Mouse (Mus musculus) adrenal gland, postnatal 10 days (tissue): Measurements from ENCODE around the gene Ap2a2. TPM values are rescaled to one million over a fixed set of nuclear protein-coding genes. Genes with fewer than 3 reads are reported as not detected.
"Not testable (repeated sequence)": the region's sequence is repeated elsewhere in the genome, so short reads cannot be mapped to it uniquely, and the experiment has no call there.

Experiments
- DNase-seq: peaks from one replicate; pipeline ENCODE4 v3.0.0; 2021; ENCODE audit warnings: mixed read lengths
- total RNA-seq, 2 experiments: library from RNA; stranded (reverse); gene quantifications; 2 replicates each; pipeline ENCODE4 v1.2.3; 2021

The Ap2a2 gene
- total RNA-seq, 2 experiments from 2014 or later, result 68.5 to 70.2 TPM

- DNase-seq, result no peak
These were observed 2.1 kb upstream of the Ap2a2 start for GRCm38 (mm10) chr7:141559726-141560325.

DNA sequence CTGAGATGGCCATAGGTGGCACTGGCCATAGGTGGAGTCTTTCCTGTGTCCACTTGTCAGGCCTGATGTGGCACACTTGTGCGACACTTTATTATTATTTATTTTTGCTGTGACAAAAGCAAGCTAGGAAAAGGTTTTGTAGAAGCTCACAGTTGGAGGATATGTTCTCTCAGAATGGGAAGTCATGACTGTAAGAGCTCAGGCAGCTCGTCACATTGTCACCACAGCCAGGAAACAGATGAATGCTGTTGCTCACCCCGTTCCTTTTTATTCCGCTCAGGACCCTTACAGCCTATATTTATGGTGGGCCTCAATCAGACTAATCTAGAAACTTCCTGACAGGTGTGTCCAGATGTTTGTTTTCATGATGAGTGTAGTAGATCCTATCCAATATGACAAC is 1.5 kb upstream of the Ap2a2 start:
- no peak for DNase-seq

GRCm38 (mm10) chr7:141562421-141562851 is 463 bp downstream of the Ap2a2 start:
- no peak for DNase-seq

- DNase-seq, result peak; percentile 70
These were observed 967 bp downstream of the Ap2a2 start for GRCm38 (mm10) chr7:141562852-141563427.

DNA sequence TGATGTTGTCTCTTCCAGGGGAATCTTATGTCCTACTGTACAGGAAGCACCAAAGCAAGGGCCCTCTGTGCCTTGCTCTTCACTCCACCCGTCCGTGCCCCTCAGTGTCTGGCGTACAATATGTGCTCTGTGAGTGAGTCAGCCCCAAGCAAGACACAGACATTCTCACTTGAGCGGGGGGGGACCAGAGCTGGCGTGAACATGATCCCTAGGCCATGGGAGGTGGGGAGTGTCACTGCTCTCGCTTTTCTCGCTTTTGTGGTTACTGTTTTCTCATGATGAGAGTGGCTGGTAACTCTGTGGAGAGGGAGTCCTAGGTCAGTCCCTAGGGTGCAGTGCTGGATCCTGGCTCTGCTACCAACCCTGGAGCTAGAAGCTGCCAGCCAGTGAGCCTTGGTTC is 2.6 kb downstream of the Ap2a2 start:
- peak; percentile 41 for DNase-seq

DNA sequence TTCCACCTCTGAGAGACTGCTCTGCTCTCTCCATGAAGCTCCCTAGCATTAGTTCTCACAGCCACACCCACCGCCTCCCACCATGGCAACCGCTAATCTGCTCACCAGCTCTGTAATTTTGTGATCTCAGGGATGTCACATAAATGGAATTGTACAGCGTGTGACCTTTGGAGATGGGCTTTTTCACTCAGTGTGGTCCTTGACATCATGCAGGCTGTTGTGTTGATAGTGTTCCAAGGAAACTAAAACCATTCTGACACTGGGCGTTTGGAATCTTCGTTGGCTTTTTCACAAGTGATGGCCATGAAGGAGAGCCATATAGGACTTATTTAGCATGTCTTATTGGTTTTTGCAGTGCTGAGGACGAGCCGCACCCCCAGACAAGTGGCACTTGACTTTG is 4.6 kb downstream of the Ap2a2 start:
- peak; percentile 22 for DNase-seq

- DNase-seq, result no peak
These were observed 7.4 kb downstream of the Ap2a2 start for GRCm38 (mm10) chr7:141569283-141569803.

GRCm38 (mm10) chr7:141569916-141570315 is 7.9 kb downstream of the Ap2a2 start:
- DNase-seq, result no peak

DNA sequence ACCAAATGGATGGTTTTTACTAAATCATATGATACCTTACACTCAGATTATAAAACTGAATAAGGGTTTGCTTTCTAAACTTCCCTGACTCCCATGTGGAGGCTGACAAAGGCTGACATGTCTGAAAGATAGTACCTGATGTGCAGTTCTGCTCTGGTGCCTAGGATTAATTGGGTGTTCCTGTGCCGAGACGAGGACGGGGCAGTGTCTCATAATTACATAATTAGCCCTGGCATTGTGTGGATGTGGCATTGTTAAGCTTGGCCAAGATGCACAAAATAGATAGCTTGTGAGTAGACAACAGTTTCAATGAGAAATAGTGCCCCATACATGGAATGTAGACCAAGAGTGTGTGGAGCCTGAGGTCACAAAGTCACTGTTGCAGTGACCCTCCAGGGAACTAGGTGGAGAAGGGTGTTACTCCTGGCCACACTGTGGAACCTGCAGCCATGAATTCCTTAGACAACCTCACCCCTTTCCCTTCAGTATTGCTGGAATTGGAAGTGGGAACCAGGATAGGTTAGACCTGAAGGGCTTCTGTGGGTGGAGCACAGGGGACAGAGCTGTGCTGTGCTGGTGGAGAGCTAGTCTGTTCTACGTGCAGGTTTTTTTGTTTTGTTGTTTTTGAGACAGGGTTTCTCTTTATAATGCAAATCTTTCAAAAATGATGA is 8.8 kb downstream of the Ap2a2 start:
- DNase-seq, result no peak

DNA sequence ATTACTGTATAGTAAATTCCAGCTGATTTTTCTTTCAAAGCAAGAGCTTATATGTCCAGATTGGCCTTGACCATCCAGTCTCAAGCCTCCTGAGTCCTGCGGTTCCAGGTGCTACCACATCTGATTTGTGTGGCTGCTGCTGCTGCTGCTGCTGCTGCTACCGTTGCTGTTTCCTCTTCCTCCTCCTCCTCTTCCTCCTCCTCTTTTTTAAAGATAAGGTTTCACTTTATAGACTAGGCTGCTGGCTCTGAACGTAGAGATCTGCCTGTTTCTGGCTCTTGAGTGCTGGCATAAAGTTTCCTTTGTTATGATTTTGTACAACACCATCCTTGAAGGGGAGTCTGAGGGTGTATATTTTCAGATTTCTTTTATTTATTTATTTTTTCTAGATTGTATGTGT is 12.1 kb downstream of the Ap2a2 start:
- DNase-seq, result no peak

- DNase-seq, result no peak
These were observed 13.5 kb downstream of the Ap2a2 start for GRCm38 (mm10) chr7:141575481-141575880.

DNA sequence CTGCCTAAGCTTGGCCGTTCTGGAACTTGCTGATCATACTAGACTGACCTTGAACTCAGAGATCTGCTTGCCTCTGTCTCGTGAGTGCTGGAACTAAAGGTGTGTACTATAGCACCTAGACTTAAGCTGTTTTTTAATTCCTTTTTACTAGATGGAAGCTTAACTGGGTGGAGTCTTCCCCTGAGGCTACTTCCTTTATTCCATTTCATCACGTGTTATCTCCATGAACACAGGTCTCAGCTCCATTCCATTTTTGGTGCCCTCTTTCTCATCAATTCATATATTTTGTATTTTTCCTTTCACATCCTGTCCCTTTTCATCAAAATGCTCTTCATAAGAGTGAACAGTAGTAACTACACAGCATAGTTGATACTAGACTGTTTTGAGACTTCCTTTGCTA is 15.8 kb downstream of the Ap2a2 start:
- DNase-seq, result no peak

- no peak for DNase-seq
These were observed 16.5 kb downstream of the Ap2a2 start for GRCm38 (mm10) chr7:141578511-141578910.

- DNase-seq, result no peak
These were observed 17.0 kb downstream of the Ap2a2 start for GRCm38 (mm10) chr7:141578943-141579342.

DNA sequence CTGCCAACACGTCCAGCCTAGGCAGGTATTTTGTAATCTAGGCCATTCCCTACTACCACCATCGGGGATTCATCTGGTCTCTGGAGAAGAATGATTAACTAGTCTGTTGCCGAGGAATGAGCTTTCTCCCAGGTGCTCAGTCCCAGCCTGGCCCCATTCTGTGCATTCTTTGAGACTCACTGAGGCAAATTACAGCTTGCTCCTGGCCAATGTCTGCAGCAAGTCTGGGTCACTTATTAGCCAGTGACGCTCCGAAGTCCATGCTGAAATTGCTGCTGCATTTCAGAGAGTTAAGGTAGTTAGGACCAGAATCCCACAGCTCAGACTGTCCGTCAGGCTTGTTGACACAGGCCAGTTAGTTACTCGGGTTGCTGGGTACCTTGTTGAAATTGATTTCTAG is 19.4 kb downstream of the Ap2a2 start:
- no peak for DNase-seq

GRCm38 (mm10) chr7:141584048-141584841 is 22.3 kb downstream of the Ap2a2 start:
- DNase-seq, result no peak

DNA sequence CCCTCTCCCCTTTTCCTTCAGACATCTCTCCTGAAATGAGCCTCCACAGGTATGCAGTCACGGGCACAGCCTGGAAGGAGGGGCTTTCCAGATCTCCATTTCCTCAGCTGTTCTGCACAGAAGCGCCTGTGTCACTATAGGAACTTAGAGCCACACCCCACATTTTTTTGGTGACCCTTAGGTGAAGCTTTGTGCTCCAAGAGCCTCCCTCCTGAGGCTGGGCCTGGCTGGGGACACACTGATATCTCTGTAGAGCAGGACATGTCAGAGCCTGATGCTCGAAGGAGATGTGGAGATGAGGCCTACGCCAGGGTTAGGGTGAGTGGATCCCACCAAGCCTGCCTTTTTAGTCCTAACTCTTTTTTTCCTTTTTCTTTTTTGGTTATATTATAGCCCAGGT is 23.3 kb downstream of the Ap2a2 start:
- DNase-seq, result no peak

GRCm38 (mm10) chr7:141585881-141586280 is 23.9 kb downstream of the Ap2a2 start:
- DNase-seq, result no peak

DNA sequence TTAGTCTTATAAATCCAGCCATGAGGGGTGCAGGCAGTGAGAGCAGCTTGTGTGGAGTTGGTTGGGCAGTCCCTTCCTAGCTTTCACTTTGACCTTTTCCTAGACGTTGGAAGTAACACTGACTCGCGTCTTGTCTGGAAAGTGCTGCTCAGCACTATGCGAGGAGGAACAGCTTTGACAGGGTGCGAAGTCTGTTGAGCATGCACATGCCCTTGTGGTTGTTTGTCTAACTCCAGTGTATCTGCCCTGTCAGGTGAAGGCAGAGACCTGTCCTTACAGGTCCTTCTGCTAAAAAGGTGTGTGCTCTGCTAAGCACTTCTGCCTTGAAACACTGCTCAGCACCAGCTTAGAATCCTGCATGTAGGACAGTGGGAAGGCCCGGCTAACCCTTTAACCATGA is 26.9 kb downstream of the Ap2a2 start:
- DNase-seq, result no peak

DNA sequence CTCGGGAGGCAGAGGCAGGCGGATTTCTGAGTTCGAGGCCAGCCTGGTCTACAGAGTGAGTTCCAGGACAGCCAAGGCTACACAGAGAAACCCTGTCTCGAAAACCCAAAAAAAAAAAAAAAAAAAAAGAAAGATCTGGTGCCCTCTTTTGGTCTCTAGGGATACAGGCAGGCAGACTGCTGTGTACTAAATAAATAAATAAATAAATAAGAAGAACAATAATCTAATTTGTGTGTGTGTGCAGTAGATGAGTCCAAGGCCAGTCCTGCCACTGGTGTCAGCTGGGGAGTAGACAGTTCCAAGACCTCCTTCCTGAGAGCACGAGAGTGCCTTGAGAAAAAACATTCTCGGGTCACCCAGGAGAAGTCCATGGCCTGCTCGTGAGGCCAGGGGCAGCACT is 28.3 kb downstream of the Ap2a2 start:
- not testable (repeated sequence) for DNase-seq

DNA sequence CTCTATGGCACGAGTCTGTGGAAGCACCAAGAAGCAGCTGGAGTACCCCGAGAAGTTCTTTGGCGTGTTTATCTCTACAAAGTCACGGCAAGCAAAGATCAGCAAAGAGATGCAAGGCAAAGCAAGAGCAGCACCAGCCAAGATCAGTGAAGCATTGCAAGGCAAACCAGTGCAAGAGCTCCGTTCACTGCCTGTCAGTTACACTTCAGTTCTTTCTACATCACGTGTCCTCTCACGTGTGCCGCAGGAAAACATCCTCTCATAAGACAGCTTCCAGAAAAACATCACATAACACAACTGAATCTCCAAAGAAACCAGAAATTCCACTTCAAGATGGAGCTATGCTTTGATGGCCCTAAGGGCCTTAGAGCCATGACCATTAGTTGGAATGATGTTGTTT is 29.0 kb downstream of the Ap2a2 start:
- no peak for DNase-seq

GRCm38 (mm10) chr7:141592096-141592495 is 30.1 kb downstream of the Ap2a2 start:
- no peak for DNase-seq

- DNase-seq, result no peak
These were observed 31.1 kb downstream of the Ap2a2 start for GRCm38 (mm10) chr7:141593056-141593455.
